Mouse (Mus musculus): ENCODE measurements around the gene Pkd1l2.

Pkd1l2 gene

GRCm38 (mm10) chr8:117055097-117055496, 27.2 kb downstream of the Pkd1l2 start:
- CTCF ChIA-PET, result no interaction called here
- POLR2A ChIA-PET, result interaction anchor here in 1 of 4 experiments (0.6 kb wide), 1 partner anchor 35 kb away, joined by 3 read pairs; no protein-coding TSS in a partner anchor

- ChIA-PET POLR2A (interaction anchor here in 2 of 4 experiments (1.0 to 1.3 kb wide), 4 partner anchors 14 to 108 kb away, joined by 3 to 4 read pairs (median 3); partner anchors contain the start of gene Gcsh (in 1 of the 2)), CTCF (interaction anchor here in 2 of 4 experiments (0.5 to 1.6 kb wide), 4 partner anchors 32 to 382 kb away, joined by 3 to 8 read pairs (median 3); partner anchors contain the start of gene 1700030J22Rik (in 1 of the 2))
Measured at GRCm38 (mm10) chr8:117054146-117054545, 28.1 kb downstream of the Pkd1l2 start.

DNA sequence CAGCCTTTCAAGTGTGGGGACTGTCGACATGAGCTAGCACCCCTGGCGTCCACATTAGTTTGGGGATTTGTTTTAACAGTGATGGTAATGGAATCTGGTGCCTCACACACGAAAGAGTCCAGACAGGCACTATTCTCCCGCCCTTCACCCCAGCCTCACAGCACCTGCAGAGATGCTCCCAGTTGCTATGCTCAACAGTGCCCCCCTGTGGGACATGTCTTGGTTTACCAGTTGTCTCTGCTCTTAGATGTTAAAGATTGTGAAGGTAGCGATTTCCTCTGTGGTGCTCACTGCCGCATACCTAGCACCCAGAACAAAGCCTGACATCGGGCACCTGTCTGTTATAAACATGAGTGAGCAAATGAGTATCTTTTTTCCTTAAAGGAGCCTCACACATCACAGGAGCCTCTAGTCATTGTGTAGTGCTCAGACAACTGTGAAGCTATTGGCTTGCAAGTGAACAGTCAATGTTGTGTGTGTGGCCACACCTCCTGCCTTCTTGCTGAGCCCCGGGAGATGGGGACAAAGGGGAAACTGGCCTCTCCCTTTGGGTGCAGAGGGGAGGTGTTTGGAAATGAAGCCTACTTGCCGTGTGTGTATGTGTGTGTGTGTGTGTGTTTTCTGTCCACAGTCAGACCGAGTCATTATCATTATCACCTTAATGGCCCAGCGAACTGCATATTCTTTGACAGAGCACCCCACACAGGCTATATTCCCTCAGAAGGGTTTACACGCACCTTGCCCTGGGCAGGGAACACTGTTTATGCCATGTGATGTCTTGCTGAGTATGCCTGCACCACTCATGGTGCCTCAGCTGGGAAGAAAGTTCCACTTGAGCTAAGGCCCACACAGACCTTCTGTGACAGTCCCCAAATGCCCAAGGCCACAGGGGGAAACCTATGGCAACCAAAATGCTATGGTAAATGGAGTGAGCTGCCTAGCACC, 28.8 kb downstream of the Pkd1l2 start:
- ChIA-PET CTCF (interaction anchor here in 3 of 4 experiments (0.5 to 1.6 kb wide), 14 partner anchors 15 to 442 kb away, joined by 3 to 17 read pairs (median 3); partner anchors contain the start of gene 1700030J22Rik (in 1 of the 3)), POLR2A (interaction anchor here in 2 of 4 experiments (0.9 to 1.3 kb wide), 5 partner anchors 13 to 109 kb away, joined by 3 to 4 read pairs (median 3); partner anchors contain the start of gene Gcsh (in 1 of the 2))

GRCm38 (mm10) chr8:117051316-117051715, 30.9 kb downstream of the Pkd1l2 start:
- ChIA-PET POLR2A (interaction anchor here in 1 of 4 experiments (1.3 kb wide), 1 partner anchor 58 kb away, joined by 3 read pairs; the partner anchor contains the start of gene Gcsh), CTCF (interaction anchor here in 2 of 4 experiments (0.5 to 0.7 kb wide), 3 partner anchors 12 to 851 kb away, joined by 3 to 6 read pairs (median 3); no protein-coding TSS in a partner anchor)

GRCm38 (mm10) chr8:117050763-117051162, 31.5 kb downstream of the Pkd1l2 start:
- ChIA-PET CTCF (interaction anchor here in 3 of 4 experiments (0.5 to 2.1 kb wide), 7 partner anchors 8 to 851 kb away, joined by 3 to 10 read pairs (median 3); partner anchors contain the start of gene Gcsh (in 1 of the 3)), POLR2A (interaction anchor here in 2 of 4 experiments (0.6 to 1.3 kb wide), 3 partner anchors 57 to 443 kb away, joined by 3 to 4 read pairs (median 3); partner anchors contain the start of gene Gcsh (in 1 of the 2))

GRCm38 (mm10) chr8:117049444-117049843, 32.8 kb downstream of the Pkd1l2 start:
- ChIA-PET CTCF (interaction anchor here (0.7 to 2.1 kb wide), 8 partner anchors 10 to 551 kb away, joined by 3 to 10 read pairs (median 4); no protein-coding TSS in a partner anchor), POLR2A (interaction anchor here in 2 of 4 experiments (0.5 to 1.0 kb wide), 4 partner anchors 18 to 585 kb away, joined by 3 to 5 read pairs (median 4); no protein-coding TSS in a partner anchor)

DNA sequence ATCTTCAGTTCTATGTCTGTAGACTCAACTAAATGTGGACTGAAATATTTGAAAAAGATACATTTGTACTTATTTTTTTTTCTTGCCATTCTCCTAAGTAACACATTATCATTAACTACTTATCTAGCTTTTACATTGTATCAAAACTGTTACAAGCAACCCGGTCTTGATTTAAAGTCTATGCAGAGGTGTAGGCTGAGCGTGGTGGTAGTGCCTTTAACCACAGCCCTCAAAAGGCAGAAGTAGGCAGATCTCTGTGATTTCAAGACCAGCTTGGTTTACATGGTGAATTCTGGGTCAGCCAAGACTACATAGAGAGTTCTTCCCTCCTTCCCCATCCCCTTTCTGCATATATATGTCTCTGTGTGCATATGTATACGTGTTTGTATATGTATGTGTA, 38.7 kb downstream of the Pkd1l2 start:
- ChIA-PET POLR2A (no interaction called here), CTCF (no interaction called here)

DNA sequence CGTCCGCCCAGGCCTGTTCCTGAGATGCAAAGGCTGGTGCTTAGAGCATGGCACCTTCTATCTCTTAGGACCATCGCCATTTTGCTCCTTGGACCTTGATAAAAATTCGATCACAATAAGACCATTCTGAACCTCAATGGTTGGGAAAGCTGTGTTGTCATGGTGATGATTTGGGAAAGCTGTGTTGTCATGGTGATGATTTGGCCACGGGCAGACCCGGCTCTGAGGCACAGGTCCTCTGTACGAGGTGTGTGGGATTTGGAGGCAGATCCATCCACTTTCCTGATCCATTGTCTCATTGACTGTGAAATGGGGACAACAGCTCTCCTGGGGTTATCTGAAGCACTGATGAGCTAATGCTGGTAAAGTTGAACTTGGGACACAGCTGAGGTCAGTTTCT, 42.4 kb downstream of the Pkd1l2 start:
- POLR2A ChIA-PET, result interaction anchor here in 1 of 4 experiments (0.5 to 1.0 kb wide), 2 partner anchors 14 to 509 kb away, joined by 3 to 4 read pairs; no protein-coding TSS in a partner anchor
- CTCF ChIA-PET, result interaction anchor here in 1 of 4 experiments (0.6 to 1.4 kb wide), 2 partner anchors 10 to 154 kb away, joined by 5 to 6 read pairs; no protein-coding TSS in a partner anchor

DNA sequence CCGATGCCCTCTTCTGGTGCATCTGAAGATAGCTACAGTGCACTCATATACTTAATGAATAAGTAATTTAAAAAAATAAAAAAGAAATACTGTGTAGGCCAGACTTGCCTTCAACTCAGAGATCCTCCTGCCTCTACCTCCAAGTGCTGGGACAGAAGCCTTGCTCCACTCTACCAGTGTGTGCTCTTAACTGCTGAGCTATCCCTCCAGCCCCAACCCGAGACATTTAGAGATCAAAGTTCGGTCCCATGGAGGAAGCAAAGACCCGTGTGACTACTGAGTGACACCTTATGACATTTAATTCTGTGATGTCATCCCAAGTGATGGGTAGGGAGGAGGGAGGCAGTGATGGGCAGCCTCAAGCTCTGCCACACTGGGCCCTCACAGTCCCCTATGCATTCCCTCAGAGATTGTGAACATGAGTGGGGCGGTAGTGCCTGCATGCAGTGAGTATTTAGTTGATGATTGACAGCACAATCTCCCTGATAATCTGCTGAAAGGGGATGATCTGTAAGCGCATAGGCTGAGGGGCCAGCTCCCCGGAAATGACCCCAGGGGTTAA, 44.8 kb downstream of the Pkd1l2 start:
- CTCF ChIA-PET, result interaction anchor here in 3 of 4 experiments (0.7 to 1.4 kb wide), 4 partner anchors 15 to 434 kb away, joined by 3 to 4 read pairs (median 3); no protein-coding TSS in a partner anchor

DNA sequence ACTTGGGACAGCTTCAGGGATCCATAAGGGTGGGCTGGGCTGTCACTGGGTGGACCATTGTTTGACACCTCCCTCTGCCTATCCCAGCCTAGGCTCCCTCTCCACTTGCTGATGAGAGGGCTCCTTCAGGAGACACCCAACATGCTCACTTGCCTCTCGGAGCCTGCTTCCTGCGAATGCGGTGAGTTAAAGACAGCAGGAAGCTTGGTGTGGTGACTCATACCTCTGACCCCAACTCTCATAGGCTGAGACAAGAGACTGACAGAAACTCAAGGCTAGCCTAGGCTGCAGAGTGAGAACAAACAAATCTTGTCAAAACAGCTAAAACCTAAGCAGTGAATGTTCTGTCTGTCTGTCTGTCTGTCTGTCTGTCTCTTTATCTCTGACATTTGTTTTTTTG, 48.9 kb downstream of the Pkd1l2 start:
- ChIA-PET CTCF (no interaction called here), POLR2A (interaction anchor here in 1 of 4 experiments (0.9 to 1.4 kb wide), 4 partner anchors 11 to 113 kb away, joined by 3 to 4 read pairs (median 3); partner anchors contain the start of gene Cmc2)

More for the DNA sequence above, 44.8 kb downstream of the Pkd1l2 start:
- POLR2A ChIA-PET, result interaction anchor here in 2 of 4 experiments (0.5 to 2.1 kb wide), 6 partner anchors 9 to 45 kb away, joined by 3 to 6 read pairs (median 4); partner anchors contain the start of gene Gcsh (in 2 of the 2)

- POLR2A ChIA-PET, result interaction anchor here in 1 of 4 experiments (0.9 to 1.6 kb wide), 6 partner anchors 9 to 112 kb away, joined by 3 to 6 read pairs (median 3); partner anchors contain the start of gene Cmc2
- CTCF ChIA-PET, result interaction anchor here in 1 of 4 experiments (0.5 kb wide), 1 partner anchor 18 kb away, joined by 4 read pairs; no protein-coding TSS in a partner anchor
Measured at GRCm38 (mm10) chr8:117032609-117033008, 49.6 kb downstream of the Pkd1l2 start.

DNA sequence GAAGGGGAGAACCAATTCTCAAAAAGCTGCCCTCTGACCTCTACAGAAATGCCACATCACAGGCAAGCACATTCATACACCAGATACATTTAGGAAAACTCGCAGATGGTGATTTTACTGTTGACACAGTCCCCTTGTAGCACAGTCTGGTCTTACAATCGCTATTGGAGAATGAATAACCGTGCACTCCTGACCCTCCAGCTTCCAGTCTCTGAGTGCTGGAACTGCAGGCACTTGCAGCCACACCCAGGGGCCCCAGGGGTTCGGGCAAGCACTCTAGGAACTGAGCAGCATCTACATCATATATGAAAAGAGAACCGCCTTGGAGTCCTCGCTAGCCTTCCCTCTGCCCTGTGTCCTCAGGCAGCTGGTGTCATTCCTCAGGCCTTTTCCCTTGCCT, 50.8 kb downstream of the Pkd1l2 start:
- ChIA-PET CTCF (interaction anchor here in 2 of 4 experiments (0.5 to 0.9 kb wide), 2 partner anchors 14 to 76 kb away, joined by 3 read pairs; no protein-coding TSS in a partner anchor), POLR2A (interaction anchor here in 2 of 4 experiments (0.6 to 2.2 kb wide), 9 partner anchors 9 to 110 kb away, joined by 3 to 9 read pairs (median 4); partner anchors contain the start of genes Cenpn (in 1 of the 2), Cmc2 (in 1 of the 2) and Gcsh (in 1 of the 2))

DNA sequence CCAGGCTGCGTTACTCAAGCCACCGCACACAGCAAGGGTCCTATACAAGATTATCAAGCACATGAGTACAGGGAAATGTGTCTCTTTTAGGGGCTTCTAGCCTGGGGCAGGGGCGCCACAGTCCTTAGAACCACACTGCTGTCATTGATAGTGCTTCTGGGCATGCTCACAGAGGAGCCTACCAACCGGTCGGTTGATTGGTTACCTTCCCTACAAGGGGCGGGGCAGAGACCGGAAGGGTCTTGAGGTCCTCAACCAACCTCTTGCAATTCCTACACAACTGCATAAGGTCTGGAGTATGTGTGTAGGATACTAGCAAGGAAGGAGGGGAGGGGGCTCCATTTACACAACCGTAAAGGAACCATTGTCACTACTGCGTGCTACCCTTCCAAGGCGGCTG, 53.6 kb downstream of the Pkd1l2 start:
- POLR2A ChIA-PET, result interaction anchor here in 1 of 4 experiments (0.6 to 1.2 kb wide), 2 partner anchors 9 to 36 kb away, joined by 3 to 4 read pairs; no protein-coding TSS in a partner anchor
- CTCF ChIA-PET, result no interaction called here

GRCm38 (mm10) chr8:117027601-117028000, 54.6 kb downstream of the Pkd1l2 start:
- CTCF ChIA-PET, result no interaction called here
- POLR2A ChIA-PET, result interaction anchor here in 1 of 4 experiments (0.6 to 1.2 kb wide), 4 partner anchors 9 to 61 kb away, joined by 3 to 4 read pairs (median 3); partner anchors contain the start of gene Gcsh

DNA sequence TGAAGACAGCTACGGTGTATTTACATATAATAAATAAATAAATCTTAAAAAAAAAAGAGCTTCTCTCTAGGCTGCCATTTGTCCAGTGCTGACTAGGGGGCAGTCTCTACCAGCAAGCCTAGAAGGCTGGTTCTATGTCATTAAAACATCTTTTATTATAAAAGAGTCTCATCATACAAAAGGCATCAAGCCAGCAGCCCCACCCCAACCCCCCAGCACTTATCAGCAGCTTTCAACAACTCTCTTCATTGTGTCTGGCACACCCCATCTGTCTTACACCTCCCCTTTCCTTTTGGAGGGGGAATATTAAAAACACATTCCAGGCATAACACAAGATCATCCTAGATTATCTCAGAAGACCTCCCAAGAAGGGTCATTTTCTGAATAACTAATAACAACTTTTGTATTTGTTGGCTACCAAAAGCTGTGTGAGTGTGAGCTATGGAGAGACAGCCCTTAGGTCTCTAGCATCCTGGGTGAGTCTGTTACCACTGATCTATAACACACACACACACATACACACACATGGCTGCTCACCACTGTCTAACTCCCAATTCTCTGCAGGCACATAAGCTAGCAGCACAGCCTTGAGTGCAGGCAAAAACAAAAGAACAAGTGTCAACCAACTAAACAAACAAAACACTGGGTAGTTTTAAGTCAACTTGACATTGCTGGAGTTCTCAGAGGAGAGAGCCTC, 59.8 kb downstream of the Pkd1l2 start:
- POLR2A ChIA-PET, result interaction anchor here (0.6 to 3.5 kb wide), 7 partner anchors 9 to 74 kb away, joined by 3 to 16 read pairs (median 7); partner anchors contain the start of gene Gcsh (in 2 of the 4)
- CTCF ChIA-PET, result interaction anchor here in 2 of 4 experiments (0.6 to 1.1 kb wide), 5 partner anchors 23 to 446 kb away, joined by 3 to 7 read pairs (median 3); partner anchors contain the start of gene Gcsh (in 1 of the 2)

DNA sequence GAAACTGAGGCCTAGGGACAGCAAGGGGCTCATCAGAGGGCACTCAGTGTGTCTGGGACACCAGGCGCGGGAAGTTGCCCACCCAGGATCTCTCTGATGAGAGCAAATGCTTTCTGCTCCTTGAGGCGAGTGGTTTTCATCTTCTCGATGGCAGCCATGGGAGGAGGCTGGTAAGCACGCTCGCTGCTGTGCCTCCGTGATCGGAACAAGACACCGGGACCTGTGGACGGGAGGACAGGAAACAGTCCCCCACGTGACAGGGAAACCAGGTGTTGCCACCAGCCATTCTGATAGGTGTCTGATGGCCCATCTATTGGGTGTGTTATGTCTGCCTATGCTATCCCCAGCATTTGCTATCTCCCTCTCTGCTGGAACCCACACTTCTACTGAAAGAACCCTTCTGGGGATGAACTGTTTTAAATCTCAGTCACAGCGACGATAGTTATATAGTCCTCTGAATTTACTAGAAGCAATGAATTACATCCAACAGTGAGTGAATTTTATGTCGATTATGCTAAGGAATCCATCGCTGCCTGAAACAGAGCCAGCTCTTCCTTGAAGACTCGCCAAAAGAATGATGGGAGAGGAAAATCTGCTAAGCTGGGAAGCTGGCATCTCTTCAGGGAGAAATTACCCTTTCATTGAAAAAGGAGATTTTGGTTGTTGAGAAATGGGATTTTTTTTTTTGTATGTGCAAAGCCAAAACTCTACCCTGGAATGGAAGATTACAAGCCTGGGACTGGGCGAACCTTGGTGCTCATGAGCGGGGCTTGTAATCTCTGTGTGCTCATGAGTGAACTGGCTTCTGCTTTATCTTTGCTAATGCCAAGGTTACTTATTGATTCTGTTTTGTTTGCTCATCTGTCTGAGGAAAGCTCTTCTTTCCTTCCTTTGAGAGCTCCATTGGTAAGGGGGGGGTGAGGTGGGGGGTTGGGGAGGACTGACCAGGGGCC, 62.6 kb downstream of the Pkd1l2 start:
- ChIA-PET CTCF (interaction anchor here in 1 of 4 experiments (0.5 kb wide), 1 partner anchor 175 kb away, joined by 3 read pairs; no protein-coding TSS in a partner anchor), POLR2A (interaction anchor here (0.6 to 9.0 kb wide), 26 partner anchors 8 to 1427 kb away, joined by 3 to 114 read pairs (median 4); partner anchors contain the start of genes Gcsh (in 4 of the 4), 1700030J22Rik (in 1 of the 4) and Cmc2 (in 1 of the 4))

Data from embryonic stem cell, embryonic (primary cell).